Mouse (Mus musculus): ENCODE data around the gene Opn3. TPM values are rescaled to one million over a fixed set of nuclear protein-coding genes. Genes with fewer than 3 reads are reported as not detected.

Gene Opn3
- polyA plus RNA-seq, 1 experiment from 2014 or later: 11.5 TPM

- H3K27me3 ChIP-seq (ENCODE audit: low read depth, poor library complexity, severe bottlenecking): no peaks in the 10 kb centered on the region
- no peaks in the 10 kb centered on the region for H3K36me3 ChIP-seq
- no peaks in the 10 kb centered on the region for H3K9me3 ChIP-seq (replicated peaks)
- no peaks in the 10 kb centered on the region for H3K4me1 ChIP-seq
- WGBS: 88% methylated on average over 6 of the region's 6 CpGs
- no peak overlapping the region for H3K27ac ChIP-seq
- H3K4me3 ChIP-seq: no peak overlapping the region
- DNase-seq (ENCODE audit: low spot score): no peak
Observed at GRCm38 (mm10) chr1:175640435-175641150, 52.0 kb downstream of the Opn3 start.

- H3K4me3 ChIP-seq: no peak overlapping the region
- no peaks in the 10 kb centered on the region for H3K27me3 ChIP-seq (ENCODE audit: low read depth, poor library complexity, severe bottlenecking)
- H3K9me3 ChIP-seq (replicated peaks): no peaks in the 10 kb centered on the region
- H3K36me3 ChIP-seq: no peaks in the 10 kb centered on the region
- no peaks in the 10 kb centered on the region for H3K4me1 ChIP-seq
- WGBS: 90% methylated on average over 7 of the region's 7 CpGs
- no peak for DNase-seq (ENCODE audit: low spot score)
- H3K27ac ChIP-seq: no peak overlapping the region
Observed at GRCm38 (mm10) chr1:175639072-175639471, 53.5 kb downstream of the Opn3 start.

- H3K36me3 ChIP-seq: no peaks in the 10 kb centered on the region
- DNase-seq (ENCODE audit: low spot score): no peak
- H3K4me3 ChIP-seq: no peak overlapping the region
- WGBS: 85% methylated on average over 7 of the region's 7 CpGs
- H3K27ac ChIP-seq: no peak overlapping the region
- no peaks in the 10 kb centered on the region for H3K4me1 ChIP-seq
- H3K27me3 ChIP-seq (ENCODE audit: low read depth, poor library complexity, severe bottlenecking): no peaks in the 10 kb centered on the region
- H3K9me3 ChIP-seq (replicated peaks): no peaks in the 10 kb centered on the region
Observed at GRCm38 (mm10) chr1:175637677-175638076, 54.9 kb downstream of the Opn3 start.

GRCm38 (mm10) chr1:175632470-175632869, 60.1 kb downstream of the Opn3 start:
- Histone ChIP-seq H3K36me3 (no peaks in the 10 kb centered on the region), H3K9me3 (replicated peaks) (no peaks in the 10 kb centered on the region), H3K27me3 (ENCODE audit: low read depth, poor library complexity, severe bottlenecking) (no peaks in the 10 kb centered on the region), H3K4me1 (no peaks in the 10 kb centered on the region), H3K27ac (no peak overlapping the region), H3K4me3 (no peak overlapping the region)
- no peak for DNase-seq (ENCODE audit: low spot score)
- WGBS: 96% methylated on average over 14 of the region's 14 CpGs

GRCm38 (mm10) chr1:175631721-175632221, 60.8 kb downstream of the Opn3 start:
- no peaks in the 10 kb centered on the region for H3K27me3 ChIP-seq (ENCODE audit: low read depth, poor library complexity, severe bottlenecking)
- no peaks in the 10 kb centered on the region for H3K36me3 ChIP-seq
- WGBS: 81% methylated on average over 10 of the region's 10 CpGs
- H3K9me3 ChIP-seq (replicated peaks): no peaks in the 10 kb centered on the region
- no peak overlapping the region for H3K4me3 ChIP-seq
- no peaks in the 10 kb centered on the region for H3K4me1 ChIP-seq
- DNase-seq (ENCODE audit: low spot score): no peak
- H3K27ac ChIP-seq: no peak overlapping the region

GRCm38 (mm10) chr1:175631080-175631479, 61.5 kb downstream of the Opn3 start:
- no peaks in the 10 kb centered on the region for H3K4me1 ChIP-seq
- H3K9me3 ChIP-seq (replicated peaks): no peaks in the 10 kb centered on the region
- H3K36me3 ChIP-seq: no peaks in the 10 kb centered on the region
- H3K27ac ChIP-seq: no peak overlapping the region
- WGBS: 87% methylated on average over 3 of the region's 3 CpGs
- H3K27me3 ChIP-seq (ENCODE audit: low read depth, poor library complexity, severe bottlenecking): no peaks in the 10 kb centered on the region
- H3K4me3 ChIP-seq: no peak overlapping the region
- DNase-seq (ENCODE audit: low spot score): no peak

- no peaks in the 10 kb centered on the region for H3K9me3 ChIP-seq (replicated peaks)
- WGBS: 90% methylated on average over 5 of the region's 5 CpGs
Observed at GRCm38 (mm10) chr1:175630345-175630744, 62.2 kb downstream of the Opn3 start.

GRCm38 (mm10) chr1:175629248-175629647, 63.3 kb downstream of the Opn3 start:
- H3K27me3 ChIP-seq (ENCODE audit: low read depth, poor library complexity, severe bottlenecking): no peaks in the 10 kb centered on the region
- WGBS: 89% methylated on average over 6 of the region's 6 CpGs

More at GRCm38 (mm10) chr1:175630345-175630744, 62.2 kb downstream of the Opn3 start:
- DNase-seq (ENCODE audit: low spot score): no peak
- Histone ChIP-seq H3K36me3 (no peaks in the 10 kb centered on the region), H3K27me3 (ENCODE audit: low read depth, poor library complexity, severe bottlenecking) (no peaks in the 10 kb centered on the region), H3K4me1 (no peaks in the 10 kb centered on the region), H3K4me3 (no peak overlapping the region), H3K27ac (no peak overlapping the region)

GRCm38 (mm10) chr1:175625990-175626692, 66.4 kb downstream of the Opn3 start:
- H3K4me1 ChIP-seq: peaks cover 11% of the 10 kb centered on the region
- DNase-seq (ENCODE audit: low spot score): no peak
- H3K27me3 ChIP-seq (ENCODE audit: low read depth, poor library complexity, severe bottlenecking): no peaks in the 10 kb centered on the region
- no peaks in the 10 kb centered on the region for H3K9me3 ChIP-seq (replicated peaks)
- WGBS: 95% methylated on average over 1 of the region's 1 CpGs
- H3K27ac ChIP-seq: peak overlapping the region; percentile 93
- peak overlapping the region; percentile 93 for H3K4me3 ChIP-seq
- no peaks in the 10 kb centered on the region for H3K36me3 ChIP-seq

More at GRCm38 (mm10) chr1:175629248-175629647, 63.3 kb downstream of the Opn3 start:
- H3K36me3 ChIP-seq: no peaks in the 10 kb centered on the region
- H3K9me3 ChIP-seq (replicated peaks): no peaks in the 10 kb centered on the region
- no peak overlapping the region for H3K4me3 ChIP-seq
- peaks cover 7% of the 10 kb centered on the region for H3K4me1 ChIP-seq
- no peak for DNase-seq (ENCODE audit: low spot score)
- H3K27ac ChIP-seq: no peak overlapping the region

GRCm38 (mm10) chr1:175625257-175625879, 67.2 kb downstream of the Opn3 start, which contains the start of gene Fh1:
TSS of gene Fh1 (minus strand) at chr1:175625635.
- H3K9me3 ChIP-seq (replicated peaks): no peaks in the 10 kb centered on the region
- peaks cover 4% of the 10 kb centered on the region; the same call in 1 of the 2 replicates for H3K36me3 ChIP-seq
- WGBS: under 1% methylated on average over 58 of the region's 58 CpGs
- peaks cover 11% of the 10 kb centered on the region for H3K4me1 ChIP-seq
- no peaks in the 10 kb centered on the region for H3K27me3 ChIP-seq (ENCODE audit: low read depth, poor library complexity, severe bottlenecking)
- H3K4me3 ChIP-seq: peak within 1 kb of the TSS; percentile 93
- H3K27ac ChIP-seq: peak within 1 kb of the TSS; percentile 93
- peak; percentile 92 for DNase-seq (ENCODE audit: low spot score)

GRCm38 (mm10) chr1:175623656-175624055, 68.9 kb downstream of the Opn3 start:
- no peak overlapping the region for H3K27ac ChIP-seq
- H3K9me3 ChIP-seq (replicated peaks): no peaks in the 10 kb centered on the region
- WGBS: 90% methylated on average over 6 of the region's 6 CpGs
- no peaks in the 10 kb centered on the region for H3K27me3 ChIP-seq (ENCODE audit: low read depth, poor library complexity, severe bottlenecking)
- H3K36me3 ChIP-seq: peaks cover 18% of the 10 kb centered on the region
- no peak overlapping the region for H3K4me3 ChIP-seq
- DNase-seq (ENCODE audit: low spot score): no peak
- H3K4me1 ChIP-seq: peaks cover 11% of the 10 kb centered on the region

GRCm38 (mm10) chr1:175619814-175620431, 72.7 kb downstream of the Opn3 start, which contains the start of gene Kmo:
TSS of gene Kmo (plus strand) at chr1:175620381.
- no peak within 1 kb of the TSS for H3K4me3 ChIP-seq
- no peak within 1 kb of the TSS for H3K27ac ChIP-seq
- DNase-seq (ENCODE audit: low spot score): no peak
- no peaks in the 10 kb centered on the region for H3K27me3 ChIP-seq (ENCODE audit: low read depth, poor library complexity, severe bottlenecking)
- peaks cover 11% of the 10 kb centered on the region for H3K4me1 ChIP-seq
- 94% methylated on average over 13 of the region's 13 CpGs for WGBS
- H3K9me3 ChIP-seq (replicated peaks): no peaks in the 10 kb centered on the region
- H3K36me3 ChIP-seq: peaks cover 55% of the 10 kb centered on the region
